Mouse (Mus musculus) liver, embryonic 11.5 days (tissue): ENCODE results near the gene Hivep2. TPM values are rescaled to one million over a fixed set of nuclear protein-coding genes. Genes with fewer than 3 reads are reported as not detected.
A peak's percentile ranks its signal among the peaks of the same experiment; 100 is the strongest.

ENCODE experiments used
- ATAC-seq: fragments of 200-750 bp; cut with Nextera tagmentation; replicated peaks from 2 replicates; pipeline ENCODE4 v1.8.0; 2017; ENCODE audit warnings: moderate number of reproducible peaks, mild to moderate bottlenecking, moderate TSS enrichment, moderate library complexity; ENCODE audit not compliant: low FRiP score
- DNase-seq: peaks from one replicate; pipeline ENCODE4 v3.0.0-alpha.2; 2017; ENCODE audit warnings: low spot score
- H3K27ac ChIP-seq: fragments of 300-500 bp; sonication (generic); 2 replicates; pipeline ENCODE4 v1.5.1; 2014; ENCODE audit warnings: mild to moderate bottlenecking, low read depth, low read length, control low read depth
- H3K27me3 ChIP-seq: fragments of 300-500 bp; sonication (generic); replicated peaks from 2 replicates; pipeline ENCODE4 v1.6.1; 2014; ENCODE audit warnings: low read length, mixed read lengths; ENCODE audit not compliant: control insufficient read depth, insufficient read depth
- H3K36me3 ChIP-seq: fragments of 300-500 bp; sonication (generic); 2 replicates; pipeline ENCODE4 v1.6.1; 2014; ENCODE audit warnings: mild to moderate bottlenecking, low read length, moderate library complexity, mixed read lengths; ENCODE audit not compliant: control insufficient read depth, insufficient read depth
- H3K4me1 ChIP-seq: fragments of 300-500 bp; sonication (generic); replicated peaks from 2 replicates; pipeline ENCODE4 v1.6.1; 2014; ENCODE audit warnings: low read length, mixed read lengths; ENCODE audit not compliant: control insufficient read depth, insufficient read depth
- H3K4me2 ChIP-seq: fragments of 300-500 bp; sonication (generic); 2 replicates; pipeline ENCODE4 v1.6.1; 2014; ENCODE audit warnings: mild to moderate bottlenecking, control low read depth, moderate library complexity
- H3K4me3 ChIP-seq: fragments of 300-500 bp; sonication (generic); 2 replicates; pipeline ENCODE4 v1.5.1; 2014; ENCODE audit warnings: low read depth, low read length, control low read depth
- H3K9ac ChIP-seq: fragments of 300-500 bp; sonication (generic); 2 replicates; pipeline ENCODE4 v1.6.1; 2014; ENCODE audit warnings: low read depth, low read length, control low read depth
- H3K9me3 ChIP-seq: fragments of 300-500 bp; sonication (generic); 2 replicates; pipeline ENCODE4 v1.6.1; 2016; ENCODE audit warnings: low read length, inconsistent platforms, mixed read lengths; ENCODE audit not compliant: control insufficient read depth
- WGBS: fragments of 180-500 bp; shearing (Covaris S2); extraction: QIAGEN DNeasy Blood & Tissue Kit; methylation state at CpG from one replicate; pipeline ENCODE4 v1.1.7; 2014; 5-methylcytosine and 5-hydroxymethylcytosine counted together
- polyA plus RNA-seq: library from polyadenylated mRNA; unstranded; fragments of >200 nt; fragmentation: Nextera tagmentation; extraction: Ambion mirVana; gene quantifications from 2 replicates; pipeline ENCODE4 v1.2.1, GENCODE M21; 2014

The Hivep2 gene
- polyA plus RNA-seq, 1 experiment from 2014 or later: 2.2 TPM

DNA sequence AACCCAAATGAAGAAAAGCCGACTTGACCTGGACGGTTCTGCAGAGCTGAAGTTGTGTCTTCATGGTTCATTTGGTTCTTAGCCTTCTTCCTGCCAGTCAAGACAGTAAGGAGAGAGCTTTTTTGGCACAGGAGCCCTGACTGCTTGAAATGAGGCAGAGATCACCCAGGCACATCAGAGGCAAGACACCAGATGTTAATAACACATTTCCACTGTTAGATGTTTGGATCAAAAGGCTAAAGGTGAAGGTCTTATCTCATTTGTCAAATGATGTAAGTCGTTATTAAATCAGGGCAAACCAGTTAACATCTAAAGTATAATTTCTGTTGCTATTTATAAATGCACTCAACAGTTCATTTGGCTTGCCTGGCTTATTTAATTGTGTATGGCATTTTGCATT is 22.2 kb upstream of the Hivep2 start:
- no peak overlapping the region for H3K9ac ChIP-seq
- no peaks in the 10 kb centered on the region for H3K9me3 ChIP-seq
- no peak for ATAC-seq
- DNase-seq: no peak
- H3K27ac ChIP-seq: no peak overlapping the region
- H3K4me2 ChIP-seq: no peak overlapping the region
- no peaks in the 10 kb centered on the region for H3K4me1 ChIP-seq
- no peaks in the 10 kb centered on the region for H3K36me3 ChIP-seq
- no peaks in the 10 kb centered on the region for H3K27me3 ChIP-seq
- 67% methylated on average over 3 of the region's 3 CpGs for WGBS
- H3K4me3 ChIP-seq: no peak overlapping the region

DNA sequence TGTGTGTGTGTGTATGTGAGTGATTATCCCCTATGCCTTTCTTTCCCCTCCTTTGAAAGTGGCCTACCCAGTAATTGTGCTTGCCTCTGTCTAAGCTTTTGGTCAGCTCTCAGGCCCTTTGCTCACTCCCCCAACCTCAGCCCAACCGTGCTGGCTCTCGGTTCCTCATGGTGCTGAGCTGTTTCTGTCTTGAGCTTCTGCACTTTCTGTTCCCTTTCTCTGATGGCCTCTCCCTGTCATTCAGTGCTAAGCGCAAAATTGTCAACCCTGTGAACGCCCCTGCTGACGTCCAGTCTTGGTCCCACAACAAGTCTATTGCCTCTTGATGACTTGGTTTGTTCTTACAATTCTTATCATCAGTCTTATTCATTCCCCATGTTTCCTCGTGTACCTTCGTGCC is 19.4 kb upstream of the Hivep2 start:
- no peak overlapping the region for H3K4me3 ChIP-seq
- no peaks in the 10 kb centered on the region for H3K4me1 ChIP-seq
- H3K27me3 ChIP-seq: no peaks in the 10 kb centered on the region
- WGBS: 60% methylated on average over 7 of the region's 7 CpGs
- H3K36me3 ChIP-seq: no peaks in the 10 kb centered on the region
- no peak for ATAC-seq
- no peaks in the 10 kb centered on the region for H3K9me3 ChIP-seq
- no peak overlapping the region for H3K4me2 ChIP-seq
- no peak overlapping the region for H3K27ac ChIP-seq
- DNase-seq: no peak
- no peak overlapping the region for H3K9ac ChIP-seq

DNA sequence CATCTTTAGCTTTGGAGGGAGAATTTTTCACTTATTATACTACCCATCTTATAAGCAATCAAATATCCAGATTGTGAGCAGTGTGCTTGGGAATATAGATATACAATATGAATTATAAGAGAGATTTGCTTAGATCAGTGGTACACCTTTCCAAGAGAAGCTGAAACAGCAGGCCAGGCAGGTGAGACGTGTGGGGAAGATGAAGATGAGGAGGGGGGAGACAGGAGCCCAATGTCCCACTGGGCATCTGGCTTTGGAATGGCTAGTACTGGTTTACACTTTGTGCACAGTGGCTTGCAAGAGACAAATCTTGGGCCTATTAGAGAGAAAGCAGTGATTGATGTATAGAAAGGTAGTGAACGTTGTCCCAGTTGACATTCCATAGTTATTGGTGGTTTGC is 2.9 kb upstream of the Hivep2 start:
- Histone ChIP-seq H3K27ac (no peak overlapping the region), H3K27me3 (peaks cover 54% of the 10 kb centered on the region), H3K4me2 (no peak overlapping the region), H3K4me1 (no peaks in the 10 kb centered on the region), H3K36me3 (no peaks in the 10 kb centered on the region), H3K9me3 (no peaks in the 10 kb centered on the region), H3K4me3 (no peak overlapping the region), H3K9ac (no peak overlapping the region)
- DNase-seq (no peak), ATAC-seq (no peak)
- WGBS: 55% methylated on average over 2 of the region's 2 CpGs

DNA sequence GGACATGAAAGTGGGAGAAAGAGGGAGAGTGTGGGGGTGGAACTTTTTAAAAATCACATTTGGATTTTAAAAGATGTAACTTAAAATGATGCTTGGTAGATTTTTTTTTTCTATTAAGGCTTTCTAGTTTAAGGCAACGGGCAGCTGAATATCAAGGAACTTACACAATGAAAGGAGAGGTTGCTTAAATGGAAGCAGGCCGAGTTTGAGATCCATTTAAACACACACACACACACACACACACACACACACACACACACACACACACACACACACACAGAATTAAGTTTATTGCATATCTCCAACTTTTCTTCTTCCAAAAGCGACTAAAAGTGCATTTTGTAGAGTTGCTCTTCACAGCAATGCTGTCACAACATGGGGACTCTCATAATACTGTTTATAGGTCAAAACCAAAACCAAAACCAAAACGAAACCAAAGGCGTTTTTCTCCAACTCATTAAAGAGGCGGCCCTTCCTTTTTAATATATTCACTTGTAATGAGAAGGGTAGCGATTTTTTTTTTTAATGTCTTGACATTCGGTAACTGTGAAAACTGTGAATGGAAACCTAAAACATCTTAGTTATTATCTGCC is 1.9 kb upstream of the Hivep2 start:
- DNase-seq (no peak), ATAC-seq (no peak)
- Histone ChIP-seq H3K4me1 (no peaks in the 10 kb centered on the region), H3K4me2 (peak overlapping the region; percentile 98), H3K9ac (no peak overlapping the region), H3K9me3 (no peaks in the 10 kb centered on the region), H3K4me3 (peak overlapping the region; percentile 69), H3K27ac (no peak overlapping the region), H3K27me3 (peaks cover 60% of the 10 kb centered on the region), H3K36me3 (no peaks in the 10 kb centered on the region)
- 16% methylated on average over 8 of the region's 8 CpGs for WGBS

DNA sequence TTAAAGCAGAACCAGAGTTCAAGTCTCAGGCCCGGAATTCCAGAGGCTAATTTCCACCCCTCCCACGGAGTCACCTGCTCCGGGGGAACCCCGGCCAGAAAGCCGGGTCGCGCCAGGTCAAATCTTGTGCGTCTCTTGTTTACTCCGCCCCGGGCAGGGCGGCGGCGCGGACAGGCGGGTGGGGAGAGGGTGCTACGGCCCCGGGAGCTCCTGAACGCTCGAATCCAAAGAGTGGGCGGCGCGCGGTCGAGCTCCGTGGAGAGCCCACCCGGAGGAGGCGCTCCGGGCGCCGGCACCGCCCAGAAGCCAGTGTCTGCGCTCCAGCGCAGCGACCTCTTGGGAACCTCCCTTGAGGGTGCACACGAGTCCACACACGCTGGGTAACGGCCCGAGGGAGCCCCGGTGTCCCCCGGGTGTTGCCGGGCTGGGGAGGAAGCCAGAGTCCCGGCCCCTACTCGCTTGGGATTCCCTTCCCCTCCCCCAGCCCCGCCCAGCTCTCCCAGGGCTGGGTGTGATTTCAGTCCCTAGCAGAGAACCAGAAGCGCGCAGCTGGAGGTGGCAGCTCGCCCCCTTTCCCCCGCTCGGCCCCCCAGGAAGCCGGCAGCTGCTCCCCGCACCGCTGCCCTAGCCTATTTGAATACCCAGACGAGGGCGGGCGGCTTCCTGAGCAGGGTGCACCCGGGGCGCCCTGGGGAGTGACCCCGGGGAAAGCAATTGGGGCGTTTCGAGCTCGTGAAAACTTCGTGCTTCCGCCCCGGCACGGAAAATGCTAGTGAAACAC is 1.2 kb upstream of the Hivep2 start:
- peak overlapping the region; percentile 52; the same call in 1 of the 2 replicates for H3K27ac ChIP-seq
- peak overlapping the region; percentile 98 for H3K4me2 ChIP-seq
- DNase-seq (peak; percentile 71), ATAC-seq (peak; percentile 42)
- WGBS: under 1% methylated on average over 63 of the region's 65 CpGs
- no peaks in the 10 kb centered on the region for H3K9me3 ChIP-seq
- H3K27me3 ChIP-seq: peaks cover 60% of the 10 kb centered on the region
- no peaks in the 10 kb centered on the region for H3K36me3 ChIP-seq
- H3K4me3 ChIP-seq: peak overlapping the region; percentile 69
- peak overlapping the region; percentile 46; the same call in 1 of the 2 replicates for H3K9ac ChIP-seq
- no peaks in the 10 kb centered on the region for H3K4me1 ChIP-seq

DNA sequence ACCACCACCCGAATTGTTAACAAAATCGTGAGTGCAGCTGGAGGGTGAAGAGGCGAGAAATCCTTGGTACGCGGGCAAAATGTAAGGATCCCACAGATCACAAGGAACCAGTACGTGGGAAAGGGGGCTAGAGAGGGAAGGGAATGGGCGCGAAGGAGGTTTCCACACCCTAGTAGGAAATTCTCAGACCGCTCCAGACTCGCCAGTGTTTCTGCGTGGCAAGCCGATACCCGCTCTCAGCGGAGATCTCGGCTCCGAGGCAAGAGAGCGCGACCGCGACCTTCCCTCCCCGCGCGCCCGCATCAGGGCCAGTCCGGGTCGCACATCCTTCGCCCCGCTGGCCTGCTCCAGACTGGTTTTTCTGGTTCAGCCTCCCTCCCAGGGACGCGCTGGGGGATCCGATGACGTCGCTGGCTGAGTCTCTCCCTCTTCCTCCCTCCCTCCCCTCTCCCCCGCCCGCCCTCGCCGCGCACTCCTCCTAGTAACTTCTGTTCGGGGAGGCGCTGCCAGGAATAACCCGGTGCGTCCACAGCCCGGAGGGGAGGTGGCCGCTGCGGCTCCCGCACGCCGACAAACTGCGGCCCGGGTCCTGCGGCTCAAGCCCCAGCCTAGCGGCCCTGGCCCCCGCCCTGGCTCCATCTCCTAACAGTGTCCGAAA is 430 bp upstream of the Hivep2 start:
- Histone ChIP-seq H3K27ac (peak overlapping the region; percentile 52), H3K4me2 (peak overlapping the region; percentile 98), H3K4me3 (peak overlapping the region; percentile 69), H3K36me3 (no peaks in the 10 kb centered on the region), H3K27me3 (peaks cover 60% of the 10 kb centered on the region), H3K4me1 (no peaks in the 10 kb centered on the region), H3K9me3 (no peaks in the 10 kb centered on the region), H3K9ac (peak overlapping the region; percentile 67)
- peak; percentile 79 for DNase-seq
- under 1% methylated on average over 54 of the region's 54 CpGs for WGBS
- peak; percentile 62 for ATAC-seq

DNA sequence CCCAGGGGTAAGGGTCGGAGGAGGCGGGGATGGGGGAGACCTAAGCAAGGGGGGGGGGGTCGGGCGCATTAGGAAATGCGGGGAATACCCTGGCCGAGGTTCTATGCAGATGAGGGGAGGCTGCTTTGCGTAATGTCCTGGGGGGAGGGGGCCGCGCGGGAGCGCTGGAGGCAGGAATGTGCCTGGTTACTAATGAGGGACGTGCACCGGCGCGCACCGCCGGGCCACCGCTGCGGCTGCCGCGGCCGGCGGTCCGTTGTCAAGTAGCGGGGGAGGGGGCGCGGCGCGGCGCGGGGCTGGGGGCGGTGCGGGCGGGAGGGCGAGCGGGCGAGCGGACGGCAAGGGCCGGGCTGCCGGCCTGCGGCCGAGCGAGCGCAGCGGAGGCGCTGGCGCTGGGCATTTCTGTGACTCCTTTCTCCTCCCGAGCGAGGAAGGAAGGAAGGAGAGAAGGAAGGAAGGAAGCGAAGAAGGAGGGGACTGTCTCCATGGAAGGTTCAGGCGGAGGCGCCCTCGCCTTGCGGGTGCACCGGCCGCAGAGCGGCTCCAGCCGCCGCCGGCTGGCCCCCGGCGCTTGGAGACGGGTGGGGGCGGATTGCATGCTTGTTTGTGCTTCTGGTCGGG is 1.1 kb downstream of the Hivep2 start:
- Histone ChIP-seq H3K9ac (peak overlapping the region; percentile 67), H3K36me3 (no peaks in the 10 kb centered on the region), H3K27me3 (peaks cover 56% of the 10 kb centered on the region), H3K27ac (peak overlapping the region; percentile 79), H3K4me1 (no peaks in the 10 kb centered on the region), H3K4me2 (peak overlapping the region; percentile 98), H3K9me3 (no peaks in the 10 kb centered on the region), H3K4me3 (peak overlapping the region; percentile 69)
- ATAC-seq (peak; percentile 49), DNase-seq (peak; percentile 65)
- under 1% methylated on average over 52 of the region's 66 CpGs for WGBS

DNA sequence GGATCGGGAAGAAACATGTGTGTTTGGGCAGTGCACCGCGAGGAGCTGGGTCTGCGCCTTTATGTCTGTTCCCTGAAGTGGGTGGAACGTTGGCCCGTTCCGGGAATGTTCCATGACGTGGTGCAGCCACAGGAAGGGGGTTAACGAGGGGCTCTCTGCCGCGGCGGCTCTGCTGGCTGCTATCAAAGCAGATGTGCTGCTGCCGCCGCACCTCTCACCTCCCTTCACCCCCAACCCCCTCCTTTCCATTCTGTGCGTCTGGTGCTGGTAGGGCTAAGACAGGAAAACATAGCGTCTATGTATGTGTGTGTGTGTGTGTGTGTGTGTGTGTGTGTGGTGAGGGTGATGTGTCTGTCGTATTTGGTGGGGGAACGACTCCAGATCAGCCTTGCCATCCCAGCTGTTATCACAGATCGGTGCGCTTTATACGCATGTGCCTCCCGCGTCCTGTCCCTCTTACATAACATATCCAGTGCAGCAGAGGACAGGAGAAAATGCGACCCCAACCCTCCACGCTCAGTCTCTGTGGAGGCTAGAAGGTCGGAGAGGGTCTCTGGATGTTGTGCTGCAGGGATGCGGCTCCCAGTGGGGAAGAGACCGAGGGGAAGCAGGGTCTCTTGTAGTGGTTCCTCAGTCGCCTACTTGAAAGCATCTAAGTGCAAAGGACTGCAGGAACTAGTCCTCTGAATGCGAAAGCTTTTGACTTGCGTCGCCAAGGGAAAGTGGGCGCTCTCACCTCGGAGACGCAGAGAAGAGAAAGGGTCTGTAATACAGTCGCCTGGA is 1.8 kb downstream of the Hivep2 start:
- peak; percentile 6; the same call in 1 of the 2 replicates for ATAC-seq
- peak; percentile 50 for DNase-seq
- H3K27me3 ChIP-seq: peaks cover 51% of the 10 kb centered on the region
- peak overlapping the region; percentile 98 for H3K4me2 ChIP-seq
- H3K9me3 ChIP-seq: no peaks in the 10 kb centered on the region
- peak overlapping the region; percentile 79 for H3K27ac ChIP-seq
- H3K36me3 ChIP-seq: no peaks in the 10 kb centered on the region
- no peaks in the 10 kb centered on the region for H3K4me1 ChIP-seq
- under 1% methylated on average over 36 of the region's 36 CpGs for WGBS
- peak overlapping the region; percentile 69 for H3K4me3 ChIP-seq
- peak overlapping the region; percentile 67 for H3K9ac ChIP-seq
